Mouse (Mus musculus) neural tube, embryonic 13.5 days (tissue): ENCODE results near the gene Kmt2d. TPM values are rescaled to one million over a fixed set of nuclear protein-coding genes. Genes with fewer than 3 reads are reported as not detected.

Experiments used
- ATAC-seq: fragments of 200-750 bp; cut with Nextera tagmentation; 2 replicates; pipeline ENCODE4 v1.8.0; 2017; ENCODE audit warnings: low read depth, mild to moderate bottlenecking, moderate TSS enrichment, moderate library complexity
- H3K27ac ChIP-seq: fragments of 300-500 bp; sonication (generic); replicated peaks from 2 replicates; pipeline ENCODE4 v1.5.1; 2015; ENCODE audit warnings: moderate library complexity, mild to moderate bottlenecking, inconsistent platforms
- H3K27me3 ChIP-seq: fragments of 300-500 bp; sonication (generic); 2 replicates; pipeline ENCODE4 v1.6.1; 2015; ENCODE audit warnings: mild to moderate bottlenecking, inconsistent platforms
- H3K36me3 ChIP-seq: fragments of 300-500 bp; sonication (generic); 2 replicates; pipeline ENCODE4 v1.6.1; 2015; ENCODE audit warnings: mild to moderate bottlenecking, inconsistent platforms
- H3K4me1 ChIP-seq: fragments of 300-500 bp; sonication (generic); replicated peaks from 2 replicates; pipeline ENCODE4 v1.6.1; 2015; ENCODE audit warnings: inconsistent platforms
- H3K4me2 ChIP-seq: fragments of 300-500 bp; sonication (generic); 2 replicates; pipeline ENCODE4 v1.6.1; 2015; ENCODE audit warnings: inconsistent platforms, mild to moderate bottlenecking, moderate library complexity
- H3K4me3 ChIP-seq: fragments of 300-500 bp; sonication (generic); 2 replicates; pipeline ENCODE4 v1.5.1; 2015; ENCODE audit warnings: mild to moderate bottlenecking, inconsistent platforms
- H3K9ac ChIP-seq: fragments of 300-500 bp; sonication (generic); 2 replicates; pipeline ENCODE4 v1.6.1; 2015; ENCODE audit warnings: moderate library complexity, mild to moderate bottlenecking, inconsistent platforms
- H3K9me3 ChIP-seq: fragments of 300-500 bp; sonication (generic); 2 replicates; pipeline ENCODE4 v1.6.1; 2016; ENCODE audit warnings: inconsistent platforms
- WGBS: fragments of 180-500 bp; shearing (Covaris S2); methylation state at CpG from one replicate; pipeline ENCODE4 v1.1.7; 2015; 5-methylcytosine and 5-hydroxymethylcytosine counted together
- polyA plus RNA-seq: library from polyadenylated mRNA; unstranded; fragments of >200 nt; fragmentation: Nextera tagmentation; extraction: Ambion mirVana; gene quantifications from 2 replicates; pipeline ENCODE4 v1.2.1, GENCODE M21; 2015

Kmt2d gene
- polyA plus RNA-seq, 1 experiment from 2014 or later: 9.7 TPM

GRCm38 (mm10) chr15:98864951-98865350 lies 6.1 kb downstream of the Kmt2d start:
- H3K27me3 ChIP-seq: no peaks in the 10 kb centered on the region
- H3K27ac ChIP-seq: no peak overlapping the region
- peaks cover 34% of the 10 kb centered on the region for H3K4me1 ChIP-seq
- no peak for ATAC-seq
- no peak overlapping the region for H3K4me2 ChIP-seq
- WGBS: 96% methylated on average over 6 of the region's 6 CpGs
- H3K9me3 ChIP-seq: no peaks in the 10 kb centered on the region
- H3K9ac ChIP-seq: no peak overlapping the region
- peaks cover 68% of the 10 kb centered on the region for H3K36me3 ChIP-seq
- no peak overlapping the region for H3K4me3 ChIP-seq

- whole genome bisulfite sequencing: 91% methylated on average over 12 of the region's 12 CpGs
- Histone ChIP-seq H3K4me2 (no peak overlapping the region), H3K9me3 (no peaks in the 10 kb centered on the region), H3K27me3 (no peaks in the 10 kb centered on the region), H3K4me1 (peaks cover 20% of the 10 kb centered on the region), H3K27ac (no peak overlapping the region), H3K36me3 (peaks cover 82% of the 10 kb centered on the region), H3K4me3 (no peak overlapping the region), H3K9ac (no peak overlapping the region)
- no peak for ATAC-seq
Observed at GRCm38 (mm10) chr15:98863451-98863958, 7.5 kb downstream of the Kmt2d start.

GRCm38 (mm10) chr15:98861701-98862410 lies 9.1 kb downstream of the Kmt2d start:
- Histone ChIP-seq H3K27me3 (no peaks in the 10 kb centered on the region), H3K27ac (no peak overlapping the region), H3K4me2 (no peak overlapping the region), H3K9me3 (no peaks in the 10 kb centered on the region), H3K36me3 (peaks cover 99% of the 10 kb centered on the region), H3K9ac (no peak overlapping the region), H3K4me1 (peaks cover 3% of the 10 kb centered on the region), H3K4me3 (no peak overlapping the region)
- ATAC-seq: no peak
- WGBS: 88% methylated on average over 21 of the region's 21 CpGs

GRCm38 (mm10) chr15:98860921-98861320 lies 10.1 kb downstream of the Kmt2d start:
- no peak for ATAC-seq
- WGBS: 94% methylated on average over 18 of the region's 18 CpGs
- H3K4me3 ChIP-seq: no peak overlapping the region
- H3K36me3 ChIP-seq: peaks cover 100% of the 10 kb centered on the region
- no peaks in the 10 kb centered on the region for H3K9me3 ChIP-seq
- H3K27ac ChIP-seq: no peak overlapping the region
- no peaks in the 10 kb centered on the region for H3K4me1 ChIP-seq
- no peak overlapping the region for H3K9ac ChIP-seq
- H3K4me2 ChIP-seq: no peak overlapping the region
- H3K27me3 ChIP-seq: no peaks in the 10 kb centered on the region

GRCm38 (mm10) chr15:98859319-98860043 lies 11.5 kb downstream of the Kmt2d start:
- ATAC-seq: no peak
- no peak overlapping the region for H3K9ac ChIP-seq
- 83% methylated on average over 9 of the region's 9 CpGs for WGBS

GRCm38 (mm10) chr15:98854214-98854613 lies 16.8 kb downstream of the Kmt2d start:
- Histone ChIP-seq H3K27me3 (no peaks in the 10 kb centered on the region), H3K4me3 (no peak overlapping the region), H3K36me3 (peaks cover 100% of the 10 kb centered on the region), H3K4me2 (no peak overlapping the region), H3K4me1 (no peaks in the 10 kb centered on the region), H3K27ac (no peak overlapping the region), H3K9ac (no peak overlapping the region), H3K9me3 (no peaks in the 10 kb centered on the region)
- no peak for ATAC-seq
- WGBS: 93% methylated on average over 16 of the region's 16 CpGs

More at GRCm38 (mm10) chr15:98859319-98860043, 11.5 kb downstream of the Kmt2d start:
- H3K4me3 ChIP-seq: no peak overlapping the region
- H3K27ac ChIP-seq: no peak overlapping the region
- peaks cover 100% of the 10 kb centered on the region for H3K36me3 ChIP-seq
- no peak overlapping the region for H3K4me2 ChIP-seq
- H3K27me3 ChIP-seq: no peaks in the 10 kb centered on the region
- H3K9me3 ChIP-seq: no peaks in the 10 kb centered on the region
- H3K4me1 ChIP-seq: no peaks in the 10 kb centered on the region

GRCm38 (mm10) chr15:98853161-98853937 lies 17.7 kb downstream of the Kmt2d start:
- Histone ChIP-seq H3K4me1 (no peaks in the 10 kb centered on the region), H3K36me3 (peaks cover 100% of the 10 kb centered on the region), H3K27me3 (no peaks in the 10 kb centered on the region), H3K4me2 (no peak overlapping the region), H3K4me3 (no peak overlapping the region), H3K9ac (no peak overlapping the region), H3K9me3 (no peaks in the 10 kb centered on the region), H3K27ac (no peak overlapping the region)
- WGBS: 94% methylated on average over 28 of the region's 28 CpGs
- ATAC-seq: no peak

GRCm38 (mm10) chr15:98852733-98853132 lies 18.3 kb downstream of the Kmt2d start:
- no peak overlapping the region for H3K4me3 ChIP-seq
- WGBS: 94% methylated on average over 9 of the region's 9 CpGs
- H3K9ac ChIP-seq: no peak overlapping the region
- no peaks in the 10 kb centered on the region for H3K27me3 ChIP-seq
- no peak for ATAC-seq
- peaks cover 100% of the 10 kb centered on the region for H3K36me3 ChIP-seq
- H3K4me1 ChIP-seq: no peaks in the 10 kb centered on the region
- H3K4me2 ChIP-seq: no peak overlapping the region
- no peak overlapping the region for H3K27ac ChIP-seq
- no peaks in the 10 kb centered on the region for H3K9me3 ChIP-seq

GRCm38 (mm10) chr15:98852071-98852470 lies 18.9 kb downstream of the Kmt2d start:
- Histone ChIP-seq H3K27me3 (no peaks in the 10 kb centered on the region), H3K36me3 (peaks cover 100% of the 10 kb centered on the region), H3K4me2 (no peak overlapping the region), H3K9me3 (no peaks in the 10 kb centered on the region), H3K4me3 (no peak overlapping the region), H3K27ac (no peak overlapping the region), H3K4me1 (no peaks in the 10 kb centered on the region), H3K9ac (no peak overlapping the region)
- no peak for ATAC-seq
- WGBS: 96% methylated on average over 9 of the region's 9 CpGs

GRCm38 (mm10) chr15:98851229-98851818 lies 19.7 kb downstream of the Kmt2d start:
- Histone ChIP-seq H3K9me3 (no peaks in the 10 kb centered on the region), H3K27me3 (no peaks in the 10 kb centered on the region), H3K4me1 (no peaks in the 10 kb centered on the region), H3K27ac (no peak overlapping the region), H3K36me3 (peaks cover 100% of the 10 kb centered on the region), H3K4me2 (no peak overlapping the region), H3K4me3 (no peak overlapping the region), H3K9ac (no peak overlapping the region)
- ATAC-seq: no peak
- 88% methylated on average over 21 of the region's 21 CpGs for WGBS

- no peak overlapping the region for H3K9ac ChIP-seq
- no peak overlapping the region for H3K27ac ChIP-seq
- H3K4me2 ChIP-seq: no peak overlapping the region
- 89% methylated on average over 14 of the region's 14 CpGs for WGBS
- no peaks in the 10 kb centered on the region for H3K9me3 ChIP-seq
- ATAC-seq: no peak
- H3K27me3 ChIP-seq: no peaks in the 10 kb centered on the region
- no peaks in the 10 kb centered on the region for H3K4me1 ChIP-seq
- no peak overlapping the region for H3K4me3 ChIP-seq
- peaks cover 100% of the 10 kb centered on the region for H3K36me3 ChIP-seq
Observed at GRCm38 (mm10) chr15:98850668-98851067, 20.3 kb downstream of the Kmt2d start.
